Mouse (Mus musculus) bone marrow, adult 2 months (tissue): ENCODE results near the gene Nell2.

ENCODE experiments used
- CTCF ChIP-seq: fragments of 200-500 bp; IDR thresholded peaks from 2 replicates; pipeline ENCODE4 v1.5.1; 2011; ENCODE audit warnings: low read length, control low read depth; ENCODE audit not compliant: control insufficient read depth, insufficient read depth
- POLR2A ChIP-seq: fragments of 200-500 bp; IDR thresholded peaks from 2 replicates; pipeline ENCODE4 v1.6.1; 2011; ENCODE audit warnings: low read depth, mild to moderate bottlenecking, control low read depth, low read length, borderline replicate concordance; ENCODE audit not compliant: control insufficient read depth

GRCm38 (mm10) chr15:95276556-95276955 lies 251.8 kb downstream of the Nell2 start:
- TF ChIP-seq POLR2A: no peak
- no peak for TF ChIP-seq CTCF
